Mouse (Mus musculus): ENCODE data around the gene Nags.

The Nags gene

DNA sequence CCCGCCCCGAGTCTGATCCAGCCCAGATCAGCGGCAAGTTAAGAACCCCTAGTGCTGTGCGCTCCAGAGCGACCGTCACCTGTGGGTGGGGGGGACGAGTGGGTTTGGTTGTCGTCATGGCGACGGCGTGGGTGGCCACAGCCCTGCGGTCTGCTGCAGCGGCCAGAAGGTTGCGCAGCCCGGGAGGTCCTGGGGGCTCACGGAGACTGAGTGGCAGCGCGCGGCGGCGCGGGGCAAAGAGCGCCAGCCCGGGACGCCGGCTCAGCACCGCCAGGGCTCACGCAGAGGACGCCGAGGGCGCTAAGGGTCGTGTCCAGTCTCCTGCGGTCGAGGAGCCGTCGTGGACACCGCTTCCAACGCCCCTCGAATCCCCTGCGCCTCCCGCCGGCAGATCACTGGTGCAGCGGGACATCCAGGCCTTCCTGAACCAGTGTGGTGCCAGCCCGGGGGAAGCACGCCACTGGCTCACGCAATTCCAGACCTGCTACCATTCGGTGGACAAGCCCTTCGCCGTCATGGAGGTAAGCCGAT, at the start of gene Nags:
Nags (plus strand) TSS at position 43 of the 531 bp plus-strand sequence.
- DNase-seq, result no peak

DNA sequence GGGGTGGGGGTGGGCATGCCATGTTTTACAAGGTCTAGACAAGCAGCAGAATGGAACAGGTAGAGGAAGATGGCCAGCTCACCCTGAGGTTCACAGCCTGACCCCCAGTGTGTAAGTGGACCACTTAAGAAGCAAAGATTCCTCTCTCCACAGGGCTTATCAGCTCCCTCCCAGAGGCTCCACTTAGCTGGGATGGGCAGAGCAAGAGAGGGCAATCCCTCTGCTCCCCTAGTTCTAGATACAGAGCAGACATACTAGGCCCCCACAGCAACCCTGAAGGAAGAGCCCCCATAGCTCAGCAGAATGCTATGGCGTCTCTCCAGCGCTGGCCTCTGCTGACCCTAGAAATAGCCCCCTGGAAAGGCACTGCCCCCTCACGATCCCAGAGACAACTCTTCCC, 49.6 kb upstream of the Nags start:
- DNase-seq, result no peak

DNA sequence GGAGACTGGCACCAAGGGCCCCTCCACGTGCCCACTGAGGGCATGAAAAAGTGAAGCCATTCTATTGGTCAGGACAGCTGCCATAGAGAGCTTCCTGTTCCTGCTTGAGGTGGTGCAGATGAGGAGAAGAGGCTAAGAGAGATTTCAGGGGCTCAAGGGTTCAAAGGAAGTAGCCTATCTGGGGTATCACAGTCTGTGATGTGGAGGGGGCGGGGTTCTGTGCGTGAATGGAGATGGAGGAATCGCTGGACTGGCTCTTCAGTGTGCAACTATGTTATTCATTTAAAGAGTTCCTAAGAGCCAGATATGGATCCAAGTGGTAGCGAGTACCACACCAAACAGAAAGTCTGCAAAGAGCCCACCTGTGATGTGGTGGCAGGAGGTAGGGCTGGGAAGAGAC, 48.9 kb upstream of the Nags start:
- DNase-seq, result no peak

DNA sequence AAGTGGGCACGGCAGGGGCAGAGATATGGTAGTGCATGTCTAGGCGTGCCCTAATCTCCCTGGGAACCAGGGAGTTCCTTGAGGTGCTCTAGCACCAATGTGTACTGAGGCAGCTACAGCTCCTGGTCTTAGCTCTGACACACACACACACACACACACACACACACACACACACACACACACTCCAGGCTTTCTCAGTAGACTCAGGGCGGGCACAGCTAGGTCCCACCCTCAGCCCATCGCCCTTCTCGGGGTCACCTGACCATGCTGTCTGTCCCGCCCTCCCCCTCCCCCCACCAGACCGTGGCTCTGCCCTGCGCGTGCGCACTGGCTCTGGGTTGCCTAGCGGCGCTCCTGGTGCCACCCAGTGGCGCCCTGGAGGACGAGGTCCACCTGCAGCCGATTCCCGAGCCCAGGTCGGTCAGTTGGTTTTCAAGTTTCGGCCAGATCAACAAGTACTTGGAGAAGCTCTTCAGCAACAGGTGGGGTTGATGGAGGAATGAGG, 48.4 kb upstream of the Nags start:
- peak; percentile 73 to 84 for DNase-seq

DNA sequence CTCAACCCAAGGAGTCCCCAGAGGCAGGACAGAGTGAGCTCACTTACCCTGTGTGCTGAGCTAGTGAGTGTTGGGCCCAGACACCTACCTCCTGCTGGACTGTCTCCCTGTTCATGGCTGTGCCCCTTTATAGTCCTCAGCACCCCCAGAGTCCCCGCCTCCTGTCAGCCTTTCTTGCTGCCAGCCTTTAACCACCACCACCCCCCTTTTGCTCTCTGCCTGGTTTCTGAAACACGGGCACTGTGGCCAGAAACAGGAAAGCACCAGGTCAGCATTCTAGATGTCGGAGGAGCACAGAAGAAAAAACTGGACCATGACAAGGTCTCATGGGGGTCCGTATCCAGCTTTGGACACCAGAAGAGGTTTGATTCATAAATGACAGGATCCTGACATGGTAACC, 44.1 kb upstream of the Nags start, which contains the start of gene Ppy:
Ppy (minus strand) TSS at position 101 of the 400 bp plus-strand sequence.
- no peak for DNase-seq

DNA sequence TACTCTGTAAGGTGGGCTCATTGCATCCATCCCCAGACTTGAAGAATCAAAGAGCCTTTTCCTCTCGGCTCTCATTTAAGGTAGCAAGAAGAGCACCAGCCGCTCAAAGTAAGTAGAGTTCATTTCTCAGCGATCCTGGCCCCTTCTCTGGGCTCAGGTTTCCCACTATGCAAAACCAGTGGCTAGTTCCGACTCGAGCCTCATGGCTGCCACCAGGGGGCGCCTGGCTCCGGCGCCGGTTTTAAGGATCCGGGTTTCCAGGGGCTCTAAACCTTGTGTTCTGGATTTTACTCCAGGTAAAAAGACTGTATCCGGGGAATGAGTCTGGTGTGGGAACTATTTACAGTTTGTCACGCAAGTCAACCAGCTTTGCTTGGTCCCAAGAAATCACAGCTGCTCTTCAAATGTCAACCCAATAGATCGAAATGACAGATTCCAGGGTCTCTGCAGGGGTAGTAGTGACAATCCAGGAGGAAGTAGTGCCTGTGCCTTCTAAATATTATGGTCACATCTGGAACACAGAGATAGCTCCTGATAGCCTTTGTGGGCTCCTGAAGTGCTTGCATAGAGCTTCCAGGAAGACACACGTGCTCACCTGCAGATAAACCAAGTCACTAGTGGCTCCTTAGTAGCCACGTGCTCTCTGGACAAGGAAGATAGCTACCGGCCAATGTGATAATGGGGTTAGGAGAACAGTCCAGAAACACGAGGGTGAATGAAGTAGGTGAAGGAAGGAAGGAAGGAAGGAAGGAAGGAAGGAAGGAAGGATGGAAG, 42.6 kb upstream of the Nags start:
- peak; percentile 86 to 88 for DNase-seq

DNA sequence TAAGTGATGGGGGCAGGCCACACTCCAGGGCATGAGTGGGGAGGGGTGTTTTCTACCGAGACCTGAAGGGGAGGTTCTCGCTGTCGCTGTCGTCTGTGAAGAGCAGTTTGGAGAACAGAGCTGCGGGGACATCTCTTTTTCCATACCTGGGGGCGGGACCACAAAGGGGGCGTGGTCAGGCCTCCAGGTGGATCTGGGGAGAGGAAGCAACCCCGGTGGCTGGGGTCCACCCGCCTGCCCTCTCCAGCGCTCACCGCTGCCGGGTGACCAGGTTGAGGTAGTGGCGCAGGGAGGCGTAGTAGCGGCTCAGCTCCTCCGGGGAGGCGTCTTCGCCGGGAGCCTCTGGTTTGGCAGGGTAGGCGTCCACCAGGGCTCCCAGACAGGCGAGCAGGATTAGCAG, 38.4 kb upstream of the Nags start:
- DNase-seq, result no peak

DNA sequence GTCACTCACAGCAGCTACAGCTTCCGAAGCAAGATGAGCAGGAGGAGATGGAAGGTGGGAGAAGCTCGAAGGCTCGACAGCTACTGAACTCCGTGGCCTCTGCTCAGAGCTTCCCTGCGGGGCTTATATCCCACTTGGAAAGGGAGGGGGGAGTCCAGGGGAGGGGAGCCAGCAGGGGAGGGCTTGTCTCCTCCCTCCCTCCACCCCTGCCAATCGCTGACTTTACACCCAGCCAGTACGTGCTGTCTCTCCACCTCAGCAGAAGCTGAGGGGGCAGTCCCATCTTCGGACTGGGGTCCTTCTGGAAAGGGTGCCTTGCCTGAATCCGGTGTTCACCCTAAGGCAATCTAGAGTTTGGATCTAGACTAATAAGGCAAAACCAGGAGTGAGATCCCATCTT, 37.6 kb upstream of the Nags start, which contains the start of gene Pyy:
Pyy (minus strand) TSS at position 101 of the 400 bp plus-strand sequence.
- no peak for DNase-seq

DNA sequence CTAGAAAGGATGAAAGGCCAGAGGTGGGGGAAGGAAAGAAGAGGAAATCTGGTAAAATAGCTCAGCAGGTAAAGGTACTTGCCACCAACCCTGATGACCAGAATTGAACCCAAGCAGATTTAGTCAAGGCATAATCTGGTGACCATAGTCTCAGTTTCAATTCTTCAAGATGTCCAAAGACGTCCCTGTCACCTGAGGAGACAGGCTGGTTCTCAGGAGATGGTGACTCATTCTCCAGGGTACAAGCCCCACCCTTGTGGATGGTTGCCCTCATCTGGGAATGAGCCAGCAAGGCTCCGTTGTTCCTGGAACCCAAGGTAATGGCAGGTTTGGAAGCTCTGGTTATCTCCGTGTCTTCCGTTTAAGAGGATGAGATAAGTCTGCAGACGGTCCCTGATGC, 33.7 kb upstream of the Nags start:
- DNase-seq, result no peak

DNA sequence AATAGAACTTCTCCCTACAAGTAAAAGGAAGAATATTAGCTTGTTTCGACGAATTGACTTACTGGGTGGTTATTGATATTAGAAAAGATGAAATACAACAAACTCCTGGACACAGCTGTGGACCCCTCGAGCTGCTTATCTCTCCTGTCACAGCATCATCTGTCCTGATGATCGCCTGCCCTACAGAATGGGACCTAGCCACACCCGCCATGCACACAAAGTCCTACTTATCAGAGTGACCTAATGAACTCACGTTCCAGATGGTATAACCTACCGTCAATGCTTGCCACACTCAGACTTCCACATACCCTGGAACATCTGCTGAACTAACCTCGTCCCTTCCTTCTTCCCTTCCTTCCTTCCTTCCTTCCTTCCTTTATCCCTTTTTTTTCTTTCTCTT, 29.1 kb upstream of the Nags start:
- no peak for DNase-seq

DNA sequence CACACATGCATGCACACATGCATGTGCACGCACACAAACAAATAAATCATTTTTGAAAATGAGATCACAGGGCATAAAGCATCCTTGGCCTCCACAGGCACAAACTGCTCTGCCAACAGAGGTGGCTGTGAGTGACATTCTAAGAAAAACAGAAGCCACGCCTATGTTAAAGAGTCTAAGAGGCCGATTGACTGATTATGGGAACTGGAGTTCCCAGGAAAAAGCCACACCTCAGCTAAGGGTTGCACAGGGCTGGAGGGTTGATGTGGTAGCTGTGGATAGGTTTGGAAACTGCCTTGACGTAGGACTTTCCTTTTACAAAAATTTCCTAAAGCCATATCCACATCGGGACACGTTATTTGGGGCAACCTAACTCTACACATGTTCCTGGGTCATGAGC, 27.9 kb upstream of the Nags start:
- no peak for DNase-seq

DNA sequence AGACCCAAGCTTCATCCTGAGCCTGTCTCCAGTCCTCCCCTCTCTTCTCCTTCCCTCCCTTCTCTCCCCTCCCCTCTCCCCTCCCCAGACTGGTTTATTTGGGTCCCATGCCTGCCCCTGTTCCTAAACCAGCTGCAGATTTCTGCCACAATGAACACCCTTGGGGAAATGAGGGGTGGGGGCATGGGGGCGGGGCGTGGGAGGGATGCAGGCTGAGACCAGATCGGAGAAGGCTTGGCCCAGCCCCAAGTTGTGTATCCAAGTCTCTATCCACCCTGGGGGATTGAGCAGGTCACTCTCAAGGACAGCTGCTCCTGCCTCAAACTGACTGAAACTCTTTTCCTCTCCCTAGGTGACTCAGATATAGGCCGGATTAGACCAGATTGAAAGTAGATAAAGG, 10.8 kb upstream of the Nags start:
- no peak for DNase-seq

DNA sequence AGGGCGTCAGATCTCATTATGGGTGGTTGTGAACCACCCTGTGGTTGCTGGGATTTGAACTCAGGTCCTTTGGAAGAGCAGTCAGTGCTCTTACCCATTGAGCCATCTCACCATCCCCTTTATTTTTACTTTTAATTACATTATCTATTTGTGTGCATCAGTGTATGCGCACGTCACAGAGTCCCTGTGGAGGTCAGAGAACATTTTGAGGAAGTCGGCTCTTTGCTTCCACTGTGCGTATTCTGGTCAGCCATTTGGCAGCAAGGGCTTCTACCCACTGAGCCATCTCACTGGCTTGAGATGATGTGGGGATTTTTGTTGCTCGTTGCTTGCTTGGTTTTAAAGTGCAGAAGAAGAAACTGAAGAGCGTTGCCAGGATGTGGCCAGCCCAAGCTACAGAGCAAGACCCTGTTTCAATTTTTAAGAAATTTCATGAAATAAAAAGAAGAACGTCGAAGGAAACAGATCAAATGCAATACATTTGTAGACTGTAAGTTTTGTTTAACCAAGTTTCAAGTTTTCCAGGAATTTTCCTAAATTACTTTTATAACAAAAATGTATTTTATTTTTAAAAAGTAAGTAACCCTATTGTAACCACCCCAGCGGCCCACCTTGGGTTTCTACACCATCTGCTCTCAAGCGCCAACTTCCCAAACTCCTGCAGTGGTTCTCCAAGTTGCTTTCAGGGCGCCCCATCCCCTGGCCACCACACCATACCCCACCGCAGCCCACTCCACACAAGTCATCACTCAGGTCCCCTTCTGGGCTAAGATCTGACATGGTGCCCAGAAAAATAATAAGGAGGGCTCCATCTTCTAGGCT, 7.5 kb upstream of the Nags start:
- DNase-seq, result no peak

DNA sequence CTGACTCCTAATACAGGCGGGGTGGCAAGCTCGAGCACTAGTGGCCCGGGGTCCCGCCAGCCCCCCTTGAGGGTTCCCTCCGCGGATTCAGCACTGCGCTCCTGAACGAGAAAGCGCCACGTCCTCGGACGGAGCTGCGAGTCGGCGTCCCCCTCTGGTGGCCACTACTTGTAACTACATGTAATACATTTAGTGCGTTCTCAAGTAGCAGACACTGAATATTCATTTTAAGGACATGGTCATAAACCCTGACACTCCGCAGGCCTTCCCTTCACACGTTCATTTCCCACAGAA, 6.9 kb upstream of the Nags start:
- peak; percentile 86 to 87 for DNase-seq

DNA sequence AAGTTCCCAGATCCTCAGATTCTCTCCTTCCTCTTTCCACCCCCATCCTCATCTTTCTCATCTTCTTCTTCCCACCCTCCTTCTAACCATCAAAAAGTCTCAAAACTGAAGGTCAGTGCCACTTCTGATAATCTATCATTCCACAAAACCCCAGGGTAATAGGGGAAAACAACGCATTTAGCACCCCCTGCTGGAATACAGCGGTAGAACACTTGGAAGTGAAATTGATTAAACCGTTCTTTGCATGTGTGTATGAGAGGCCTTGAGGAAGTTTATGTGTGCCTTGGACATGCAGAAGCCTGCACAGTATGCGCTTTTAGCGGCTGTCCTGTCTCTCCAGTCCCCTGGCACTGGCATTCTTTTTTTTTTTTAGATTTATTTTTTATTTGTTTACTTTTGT, 4.8 kb upstream of the Nags start:
- peak; percentile 81 to 82 for DNase-seq

DNA sequence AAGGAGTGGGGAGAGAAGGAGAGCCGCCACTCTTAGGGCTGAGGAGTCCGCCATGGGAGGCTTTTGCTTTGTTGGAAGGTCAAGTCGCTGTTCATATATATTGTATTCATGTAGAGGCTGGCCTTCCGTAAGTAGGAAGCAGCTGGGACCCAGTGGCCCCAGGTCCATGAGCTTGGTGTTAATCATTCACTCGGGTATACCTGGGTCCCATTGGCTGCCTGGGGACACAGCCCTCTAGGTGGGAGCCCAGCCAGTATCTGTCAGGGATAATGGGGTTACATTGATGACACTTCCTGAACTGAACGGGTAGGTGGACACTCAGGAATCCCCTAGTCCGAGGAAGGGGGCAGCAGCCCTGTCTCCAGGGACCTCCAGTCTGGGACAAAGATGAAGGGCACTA, 3.0 kb upstream of the Nags start:
- no peak for DNase-seq

DNA sequence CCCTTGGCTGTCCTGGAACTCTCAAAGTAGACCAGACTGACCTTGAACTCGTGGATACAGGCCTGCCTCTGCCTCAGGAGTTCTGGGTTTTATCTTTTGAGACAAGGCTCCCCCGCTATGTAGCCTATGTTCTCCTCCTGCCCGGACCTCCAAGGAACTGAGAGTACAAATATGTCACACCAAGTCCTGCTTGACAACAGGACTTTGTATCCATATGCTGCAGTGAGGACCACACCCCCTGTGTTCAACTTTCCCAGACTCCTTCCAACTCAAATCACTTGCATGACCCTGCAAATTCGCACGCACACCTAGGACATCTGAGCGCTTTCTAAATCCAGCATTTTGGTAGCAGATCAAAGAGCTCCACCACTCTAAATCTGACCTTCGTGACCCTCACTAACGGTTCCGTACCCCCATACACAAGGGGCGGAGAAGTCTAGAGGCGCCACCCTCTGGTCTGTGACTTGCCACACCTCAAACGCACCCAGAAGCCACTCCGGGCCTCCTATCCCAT, 299 bp upstream of the Nags start:
- DNase-seq, result no peak

DNA sequence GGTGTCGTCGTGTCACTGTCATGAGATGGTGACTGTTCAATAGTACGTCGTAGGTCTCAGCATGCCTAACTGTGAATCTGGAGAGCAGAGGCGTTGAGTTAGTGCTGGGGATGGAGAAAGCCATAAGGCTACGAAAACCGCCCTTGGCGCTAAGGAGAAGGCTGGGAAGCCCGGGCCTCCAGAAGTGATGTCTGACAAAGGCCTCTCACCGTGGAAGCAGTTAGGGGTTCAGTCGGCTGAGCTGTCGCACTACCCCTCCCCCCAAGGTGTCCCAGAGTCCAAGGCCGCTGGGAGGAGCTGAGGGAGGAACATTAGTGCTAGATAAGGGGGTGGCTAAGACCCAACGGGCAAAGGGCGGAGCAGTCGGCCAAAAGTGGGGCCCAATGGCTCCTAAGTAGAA, 692 bp downstream of the Nags start:
- no peak for DNase-seq

DNA sequence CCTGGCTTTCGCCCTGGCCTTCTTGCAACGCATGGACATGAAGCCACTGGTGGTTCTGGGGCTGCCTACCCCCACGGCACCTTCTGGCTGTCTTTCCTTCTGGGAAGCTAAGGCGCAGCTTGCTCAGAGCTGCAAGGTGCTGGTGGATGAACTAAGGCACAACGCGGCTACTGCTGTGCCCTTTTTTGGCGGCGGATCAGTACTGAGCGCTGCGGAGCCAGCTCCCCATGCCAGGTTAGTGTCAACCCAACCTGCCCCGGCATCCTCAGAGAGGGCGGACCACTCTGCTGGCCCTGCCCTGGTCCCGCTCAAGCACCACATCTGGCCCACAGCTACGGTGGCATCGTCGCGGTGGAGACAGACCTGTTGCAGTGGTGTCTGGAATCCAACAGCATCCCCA, 1.2 kb downstream of the Nags start:
- DNase-seq, result no peak

DNA sequence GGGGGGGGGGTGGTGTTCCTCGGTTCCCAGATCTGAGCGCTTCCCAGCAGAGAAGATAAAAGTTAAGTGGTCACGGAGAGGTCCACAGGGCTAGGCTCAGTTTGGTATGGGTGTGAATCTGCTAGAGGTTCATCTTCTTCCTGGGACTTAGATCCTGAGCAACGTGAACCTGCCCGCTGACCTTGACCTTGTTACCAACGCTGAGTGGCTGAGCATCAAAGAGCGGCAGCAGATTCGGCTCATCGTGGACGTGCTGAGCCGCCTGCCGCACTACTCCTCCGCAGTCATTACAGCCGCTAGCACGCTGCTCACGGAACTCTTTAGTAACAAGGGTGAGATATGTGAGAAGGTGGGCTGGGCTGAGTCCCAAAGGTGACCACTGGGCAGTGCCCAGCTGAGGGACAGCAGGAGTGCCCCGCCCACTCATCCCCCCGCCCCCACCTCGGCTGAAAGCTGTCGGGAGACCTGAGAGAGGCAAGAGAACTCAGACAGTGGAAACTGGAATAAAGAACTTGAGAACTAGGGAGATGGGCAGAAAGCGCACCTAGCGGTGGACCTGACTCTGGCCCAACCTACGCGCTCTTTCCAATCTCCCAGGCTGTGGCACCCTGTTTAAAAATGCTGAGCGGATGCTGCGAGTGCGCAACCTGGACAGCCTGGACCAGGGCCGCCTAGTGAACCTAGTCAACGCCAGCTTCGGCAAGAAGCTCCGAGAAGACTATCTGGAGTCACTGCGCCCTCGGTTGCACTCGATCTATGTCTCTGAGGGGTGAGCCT, 2.1 kb downstream of the Nags start:
- DNase-seq, result no peak

DNA sequence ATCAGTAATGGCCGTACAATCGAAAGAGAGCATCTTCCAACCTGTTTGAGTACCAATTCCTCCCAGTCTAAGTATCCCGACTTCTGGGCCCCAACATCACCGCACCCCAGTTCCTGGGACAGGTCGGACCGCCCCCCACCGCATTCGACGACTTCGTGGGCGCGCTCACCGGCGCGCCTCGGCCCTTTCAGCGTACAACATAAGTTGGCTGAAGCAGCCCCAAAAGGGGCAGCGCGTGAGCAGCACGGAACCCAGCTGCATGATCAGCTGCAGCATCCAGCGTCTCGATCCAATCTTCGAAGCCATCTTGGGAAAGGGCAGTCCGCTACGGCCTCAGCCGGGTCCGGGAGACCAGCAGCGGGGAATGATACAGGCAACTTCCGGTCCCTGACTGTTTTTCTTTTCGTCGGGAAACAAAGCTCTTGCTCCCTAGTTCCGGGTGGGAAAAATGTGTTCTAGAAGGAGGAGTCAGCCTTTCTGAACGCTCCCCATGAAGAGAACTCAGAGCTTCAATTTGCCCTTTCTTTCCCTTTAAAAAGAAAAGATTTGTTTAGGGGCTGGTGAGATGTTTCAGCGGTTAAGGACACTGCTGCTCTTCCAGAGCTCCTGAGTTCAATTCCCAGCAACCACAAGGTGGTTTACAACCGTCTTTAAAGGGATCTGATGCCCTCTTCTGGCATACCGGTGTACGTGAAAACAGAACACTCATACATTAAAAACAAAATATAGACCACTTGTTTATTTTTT, 10.9 kb downstream of the Nags start, which contains the start of gene Tmem101:
Tmem101 (minus strand) TSS at position 366 of the 747 bp plus-strand sequence.
- DNase-seq, result peak; percentile 92 to 93

DNA sequence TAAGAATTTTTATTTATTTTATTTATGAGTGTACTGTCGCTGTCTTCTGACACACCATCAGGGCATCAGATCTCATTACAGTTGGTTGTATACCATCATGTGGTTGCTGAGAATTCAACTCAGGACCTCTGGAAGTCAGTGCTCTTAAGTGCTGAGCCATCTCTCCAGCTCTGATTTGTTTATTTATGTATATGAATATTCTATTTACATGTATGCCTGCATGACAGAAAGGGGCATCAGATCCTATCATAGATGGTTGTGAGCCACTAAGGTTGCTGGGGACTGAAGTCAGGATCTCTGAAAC, 11.4 kb downstream of the Nags start:
- DNase-seq, result no peak
